1 mouse cellular context compared by ENCODE assay signal in the genomic region with DNA sequence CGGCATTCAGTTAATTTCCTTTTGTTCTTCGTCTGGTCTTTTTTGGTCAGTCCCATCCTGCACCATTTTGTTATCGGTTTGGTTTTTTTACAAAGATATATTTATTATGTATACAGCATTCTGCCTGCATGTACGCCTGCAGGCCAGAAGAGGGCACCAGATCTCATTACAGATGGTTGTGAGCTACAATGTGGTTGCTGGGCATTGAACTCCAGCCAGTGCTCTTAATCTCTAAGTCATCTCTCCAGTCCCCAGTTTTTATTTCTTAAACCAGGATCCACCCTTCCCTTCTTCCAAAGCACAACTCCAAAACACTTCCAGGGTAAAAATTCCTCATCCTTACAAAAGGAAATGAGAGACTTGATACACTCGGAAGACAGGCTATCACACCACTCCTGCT.
A peak's percentile ranks its signal among the peaks of the same experiment; 100 is the strongest.
TF ChIP-seq lines count a peak whose summit lies in the region.

No protein-coding gene starts in this region.

TF ChIP-seq in C2C12, 6 proteins besides CTCF, POLR2A, EP300 and RAD21:
- TF ChIP-seq FOSL1 (IDR thresholded peaks at IDR 0.05; ENCODE audit: insufficient read depth, low read length, poor library complexity, severe bottlenecking): no peak
- TF ChIP-seq USF1 (IDR thresholded peaks at IDR 0.05; ENCODE audit: low read depth): no peak
- TF ChIP-seq MAX (IDR thresholded peaks at IDR 0.05): peak; percentile 50
- no peak for TF ChIP-seq CEBPB (IDR thresholded peaks at IDR 0.05; ENCODE audit: low read depth)
